8 mouse cellular contexts compared by ENCODE assay signal in genomic region chr5:65863349-65863749, GRCm38 (mm10). TPM values are rescaled to one million over a fixed set of nuclear protein-coding genes. Genes with fewer than 3 reads are reported as not detected.
DNase-seq lines count a peak whose midpoint lies in the region; ATAC-seq lines count a peak whose summit lies in the region.

No protein-coding gene starts in this region.

- peak overlapping the region; percentile 51 for H3K4me2 ChIP-seq in liver, embryonic 15.5 days
- no peak overlapping the region for H3K4me2 ChIP-seq in hindbrain, embryonic 11.5 days (replicated peaks; ENCODE audit: low read depth, low read length)

- H3K4me3 ChIP-seq in liver, embryonic 15.5 days (replicated peaks), result peak overlapping the region; percentile 42
- no peak overlapping the region for H3K4me3 ChIP-seq in hindbrain, embryonic 11.5 days (ENCODE audit: low read depth, low read length)

- no peaks in the 10 kb centered on the region for H3K27me3 ChIP-seq in liver, embryonic 15.5 days
- no peaks in the 10 kb centered on the region for H3K27me3 ChIP-seq in hindbrain, embryonic 11.5 days (ENCODE audit: control insufficient read depth, insufficient read depth, low read length)

- no peak for ATAC-seq in liver, embryonic 15.5 days (ENCODE audit: insufficient read depth)
- no peak for ATAC-seq in hindbrain, embryonic 11.5 days (ENCODE audit: low FRiP score)

- H3K9ac ChIP-seq in liver, embryonic 15.5 days, result peak overlapping the region; percentile 8; the same call in 1 of the 2 replicates
- no peak overlapping the region for H3K9ac ChIP-seq in hindbrain, embryonic 11.5 days (ENCODE audit: low read depth, low read length)

- 0 out of 2 replicates have a peak, but pooled peaks cover 8% of the 10 kb centered on the region for H3K4me1 ChIP-seq in liver, embryonic 15.5 days (replicated peaks)
- no peaks in the 10 kb centered on the region for H3K4me1 ChIP-seq in hindbrain, embryonic 11.5 days (replicated peaks; ENCODE audit: control insufficient read depth, insufficient read depth, low read length)

- DNase-seq in layer of hippocampus, postnatal 14 days (ENCODE audit: low spot score in 2 of 2), result peak; percentile 8 to 10
- no peak for DNase-seq in layer of hippocampus, adult 9-10 months (ENCODE audit: low spot score)
- DNase-seq in gastrocnemius, postnatal 10 days, result peak; percentile 15
- DNase-seq in spleen, postnatal 10 days (ENCODE audit: low spot score in 2 of 2), result peak; percentile 71 to 86
- DNase-seq in embryo, embryonic 10 days (ENCODE audit: low spot score), result no peak
- no peak for DNase-seq in cerebellum, postnatal 25 days
- no peak for DNase-seq in hindbrain, embryonic 11.5 days (ENCODE audit: low spot score)

- no peaks in the 10 kb centered on the region for H3K9me3 ChIP-seq in liver, embryonic 15.5 days (replicated peaks)
- no peaks in the 10 kb centered on the region for H3K9me3 ChIP-seq in hindbrain, embryonic 11.5 days (ENCODE audit: control insufficient read depth, low read length)

- WGBS in liver, embryonic 15.5 days (ENCODE audit: insufficient replicate concordance), result 10% methylated on average over 12 of the region's 12 CpGs
- 83% methylated on average over 12 of the region's 12 CpGs for WGBS in hindbrain, embryonic 11.5 days

- H3K27ac ChIP-seq in liver, embryonic 15.5 days (replicated peaks), result 0 out of 2 replicates have a peak overlapping the region, but pooled peaks have one; percentile 29
- no peak overlapping the region for H3K27ac ChIP-seq in hindbrain, embryonic 11.5 days (ENCODE audit: low read depth, low read length)

- no peaks in the 10 kb centered on the region for H3K36me3 ChIP-seq in liver, embryonic 15.5 days (replicated peaks)
- no peaks in the 10 kb centered on the region for H3K36me3 ChIP-seq in hindbrain, embryonic 11.5 days (ENCODE audit: control insufficient read depth, insufficient read depth, low read length)

RNA-seq across cellular contexts. Expression of gene Rhoh, which starts 2.3 kb away (rescaled TPM):
- 1 to 10 TPM in 1 of 2 experiments, under 1 TPM in 1; 0.76 to 1.8 TPM for total RNA-seq in layer of hippocampus, postnatal 14 days (2021)
- 1 to 10 TPM; 1.2 to 2.1 TPM for total RNA-seq in gastrocnemius, postnatal 10 days (2021)
- 1.6 and 1.8 TPM in 2 replicates for polyA plus RNA-seq in liver, embryonic 15.5 days (2015; fragmentation: Nextera tagmentation; extraction: Ambion mirVana)
- polyA plus RNA-seq in hindbrain, embryonic 11.5 days (2014; fragmentation: Nextera tagmentation; extraction: Ambion mirVana), result 0.09 and 0.52 TPM in 2 replicates

Comparison
In these comparisons a context has a peak if more than half of its experiments do, and no peak if none do; other contexts are left out.
1. DNase-seq: peak in layer of hippocampus, postnatal 14 days (2 of 2), gastrocnemius, postnatal 10 days (single experiment) and spleen, postnatal 10 days (2 of 2); none in layer of hippocampus, adult 9-10 months (single experiment), embryo, embryonic 10 days (single experiment), cerebellum, postnatal 25 days (0 of 2) and hindbrain, embryonic 11.5 days (single experiment).